Mouse (Mus musculus) limb, embryonic 15.5 days (tissue): Measurements from ENCODE around the gene Rrp36. TPM values are rescaled to one million over a fixed set of nuclear protein-coding genes. Genes with fewer than 3 reads are reported as not detected.

Experiments
- ATAC-seq: fragments of 200-750 bp; cut with Nextera tagmentation; 2 replicates; pipeline ENCODE4 v1.8.0; 2017; ENCODE audit warnings: low read depth, moderate TSS enrichment; ENCODE audit not compliant: insufficient number of reproducible peaks, low FRiP score, low TSS enrichment
- H3K27ac ChIP-seq: fragments of 300-500 bp; sonication (generic); 2 replicates; pipeline ENCODE4 v1.5.1; 2015; ENCODE audit warnings: moderate library complexity, mild to moderate bottlenecking, inconsistent platforms
- H3K27me3 ChIP-seq: fragments of 300-500 bp; sonication (generic); 2 replicates; pipeline ENCODE4 v1.6.1; 2015; ENCODE audit warnings: inconsistent platforms
- H3K36me3 ChIP-seq: fragments of 300-500 bp; sonication (generic); 2 replicates; pipeline ENCODE4 v1.6.1; 2015; ENCODE audit warnings: inconsistent platforms
- H3K4me1 ChIP-seq: fragments of 300-500 bp; sonication (generic); 2 replicates; pipeline ENCODE4 v1.6.1; 2015; ENCODE audit warnings: inconsistent platforms
- H3K4me2 ChIP-seq: fragments of 300-500 bp; sonication (generic); 2 replicates; pipeline ENCODE4 v1.6.1; 2015; ENCODE audit warnings: mild to moderate bottlenecking, inconsistent platforms
- H3K4me3 ChIP-seq: fragments of 300-500 bp; sonication (generic); 2 replicates; pipeline ENCODE4 v1.5.1; 2015; ENCODE audit warnings: mild to moderate bottlenecking, inconsistent platforms
- H3K9ac ChIP-seq: fragments of 300-500 bp; sonication (generic); 2 replicates; pipeline ENCODE4 v1.6.1; 2015; ENCODE audit warnings: inconsistent platforms
- H3K9me3 ChIP-seq: fragments of 300-500 bp; sonication (generic); 2 replicates; pipeline ENCODE4 v1.6.1; 2016; ENCODE audit warnings: inconsistent platforms
- WGBS: fragments of 180-500 bp; shearing (Covaris S2); methylation state at CpG from one replicate; pipeline ENCODE4 v1.1.7; 2015; 5-methylcytosine and 5-hydroxymethylcytosine counted together
- polyA plus RNA-seq: library from polyadenylated mRNA; unstranded; fragments of >200 nt; fragmentation: Nextera tagmentation; extraction: Ambion mirVana; gene quantifications from 2 replicates; pipeline ENCODE4 v1.2.1, GENCODE M21; 2015

Gene Rrp36
- polyA plus RNA-seq, 1 experiment from 2014 or later, result 64.6 TPM

- Histone ChIP-seq H3K27ac (peak overlapping the region; percentile 73), H3K36me3 (no peaks in the 10 kb centered on the region), H3K4me3 (peak overlapping the region; percentile 21), H3K9ac (0 out of 2 replicates have a peak overlapping the region, but pooled peaks have one; percentile 4), H3K27me3 (no peaks in the 10 kb centered on the region), H3K4me2 (peak overlapping the region; percentile 37), H3K9me3 (no peaks in the 10 kb centered on the region), H3K4me1 (peaks cover 83% of the 10 kb centered on the region)
- ATAC-seq, result no peak
- 21% methylated on average over 10 of the region's 10 CpGs for WGBS
These were observed 50.2 kb downstream of the Rrp36 start for GRCm38 (mm10) chr17:46623819-46624557.

DNA sequence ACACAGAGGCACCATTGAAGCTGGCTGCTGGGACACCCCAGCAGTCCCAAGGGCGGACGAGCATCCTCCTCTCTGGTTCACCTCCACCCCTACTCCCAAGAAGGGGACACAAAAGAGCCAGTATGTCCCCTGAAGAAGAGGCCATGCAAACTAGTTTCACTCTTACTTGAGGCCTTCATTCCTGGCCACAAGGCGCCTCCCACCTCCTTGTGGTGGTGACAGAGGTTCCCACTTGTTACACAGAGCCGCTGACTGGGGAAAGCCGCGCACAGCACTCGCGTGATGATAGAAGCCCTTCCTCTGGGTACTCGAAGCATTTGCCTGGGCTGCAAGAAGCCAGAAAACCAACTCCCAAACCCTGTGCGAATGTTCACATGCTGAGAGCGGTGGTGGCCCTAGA is 51.9 kb downstream of the Rrp36 start:
- H3K27me3 ChIP-seq, result no peaks in the 10 kb centered on the region
- peak overlapping the region; percentile 28; the same call in 1 of the 2 replicates for H3K27ac ChIP-seq
- no peaks in the 10 kb centered on the region for H3K9me3 ChIP-seq
- no peak overlapping the region for H3K4me3 ChIP-seq
- WGBS, result 63% methylated on average over 11 of the region's 11 CpGs
- no peak overlapping the region for H3K9ac ChIP-seq
- no peaks in the 10 kb centered on the region for H3K36me3 ChIP-seq
- peaks cover 91% of the 10 kb centered on the region for H3K4me1 ChIP-seq
- no peak for ATAC-seq
- no peak overlapping the region for H3K4me2 ChIP-seq

DNA sequence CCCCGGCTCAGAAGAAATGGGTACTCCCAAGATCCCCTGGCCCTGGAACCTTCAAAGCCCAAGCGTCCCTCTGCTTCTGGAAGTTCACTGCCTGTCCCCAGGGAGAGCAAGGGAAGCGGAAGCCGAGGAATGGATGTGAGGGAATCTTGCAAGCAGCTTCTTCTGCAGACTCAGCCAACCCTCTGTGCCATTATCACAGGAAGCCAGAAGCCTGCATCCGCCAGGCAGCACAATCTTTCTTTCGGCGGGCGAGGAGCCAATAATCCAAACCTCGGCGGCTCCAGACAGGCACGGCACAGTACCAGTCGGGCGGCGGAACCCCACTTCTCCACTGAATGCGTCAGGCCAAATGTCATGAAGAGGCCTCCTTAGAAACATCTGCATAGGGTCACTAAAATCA is 52.8 kb downstream of the Rrp36 start:
- peak overlapping the region; percentile 47 for H3K27ac ChIP-seq
- ATAC-seq, result no peak
- 32% methylated on average over 15 of the region's 15 CpGs for WGBS
- peak overlapping the region; percentile 8; the same call in 1 of the 2 replicates for H3K4me2 ChIP-seq
- no peaks in the 10 kb centered on the region for H3K27me3 ChIP-seq
- no peak overlapping the region for H3K9ac ChIP-seq
- no peaks in the 10 kb centered on the region for H3K9me3 ChIP-seq
- H3K4me1 ChIP-seq, result peaks cover 89% of the 10 kb centered on the region
- H3K4me3 ChIP-seq, result no peak overlapping the region
- no peaks in the 10 kb centered on the region for H3K36me3 ChIP-seq

DNA sequence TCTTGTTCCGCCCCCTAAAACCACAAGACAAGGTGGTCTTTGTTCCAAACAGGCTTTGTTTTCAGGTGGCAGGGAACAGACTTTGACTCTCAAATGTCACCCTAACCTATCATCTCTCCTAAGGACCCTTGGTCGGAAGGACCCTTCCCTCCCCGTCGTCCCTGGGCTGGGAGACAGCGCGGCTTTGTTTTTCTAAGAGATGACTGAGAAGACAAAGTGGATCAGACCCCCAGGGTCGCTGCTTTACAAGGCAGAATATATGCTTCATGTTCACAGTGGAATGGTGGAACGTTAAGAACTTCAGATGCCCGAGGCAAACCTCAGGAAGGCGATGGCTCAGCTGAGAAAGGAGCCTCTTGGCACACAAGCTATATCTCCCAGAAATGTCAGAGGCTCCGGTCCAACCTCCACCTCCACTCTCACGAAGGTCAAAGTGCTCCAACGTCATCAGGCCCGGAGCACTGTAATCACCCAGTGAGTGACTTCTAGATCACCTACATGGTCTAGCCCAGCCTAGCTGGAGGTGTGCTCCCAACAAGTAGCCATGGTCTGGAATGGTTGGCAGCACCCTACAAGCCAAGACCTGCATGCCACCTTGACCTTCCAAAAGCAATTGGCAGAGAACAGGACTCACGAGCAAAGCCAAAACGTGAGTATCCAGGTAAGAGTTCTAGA is 54.3 kb downstream of the Rrp36 start:
- Histone ChIP-seq H3K36me3 (no peaks in the 10 kb centered on the region), H3K4me2 (peak overlapping the region; percentile 44; the same call in 1 of the 2 replicates), H3K9ac (no peak overlapping the region), H3K27ac (peak overlapping the region; percentile 88), H3K4me3 (peak overlapping the region; percentile 19; the same call in 1 of the 2 replicates), H3K9me3 (no peaks in the 10 kb centered on the region), H3K4me1 (peaks cover 86% of the 10 kb centered on the region), H3K27me3 (no peaks in the 10 kb centered on the region)
- no peak for ATAC-seq
- WGBS, result 23% methylated on average over 16 of the region's 16 CpGs

GRCm38 (mm10) chr17:46618769-46619682 is 55.1 kb downstream of the Rrp36 start:
- WGBS, result 12% methylated on average over 27 of the region's 27 CpGs
- no peaks in the 10 kb centered on the region for H3K36me3 ChIP-seq
- H3K9ac ChIP-seq, result 0 out of 2 replicates have a peak overlapping the region, but pooled peaks have one; percentile 24
- H3K4me3 ChIP-seq, result peak overlapping the region; percentile 19
- H3K4me2 ChIP-seq, result peak overlapping the region; percentile 44
- peaks cover 82% of the 10 kb centered on the region for H3K4me1 ChIP-seq
- H3K27ac ChIP-seq, result peak overlapping the region; percentile 88
- peak; percentile 30; the same call in 1 of the 2 replicates for ATAC-seq
- H3K27me3 ChIP-seq, result no peaks in the 10 kb centered on the region
- no peaks in the 10 kb centered on the region for H3K9me3 ChIP-seq

DNA sequence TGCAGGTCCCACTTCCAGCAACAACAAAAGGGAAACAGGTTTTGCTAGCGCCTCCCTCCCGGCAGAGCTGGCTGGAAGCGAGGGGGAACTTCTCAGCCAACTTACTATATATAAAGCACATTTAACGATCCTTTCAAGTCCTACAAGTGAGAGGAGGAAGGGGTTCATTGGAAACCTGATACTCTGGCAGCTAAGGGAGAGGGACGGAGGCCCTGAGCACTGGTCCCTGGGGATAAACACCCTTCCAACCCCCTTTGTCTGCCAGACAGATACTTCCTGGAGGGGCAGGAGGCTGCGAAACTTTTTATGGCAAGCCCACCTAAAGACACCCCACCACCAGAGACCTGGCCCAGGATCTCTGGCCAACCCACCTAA is 55.8 kb downstream of the Rrp36 start:
- peak overlapping the region; percentile 19 for H3K4me3 ChIP-seq

GRCm38 (mm10) chr17:46617799-46618198 is 56.4 kb downstream of the Rrp36 start:
- H3K36me3 ChIP-seq, result no peaks in the 10 kb centered on the region

More for the DNA sequence above, 55.8 kb downstream of the Rrp36 start:
- Histone ChIP-seq H3K9ac (no peak overlapping the region), H3K4me1 (peaks cover 82% of the 10 kb centered on the region), H3K36me3 (no peaks in the 10 kb centered on the region), H3K27ac (peak overlapping the region; percentile 88), H3K9me3 (no peaks in the 10 kb centered on the region), H3K27me3 (no peaks in the 10 kb centered on the region), H3K4me2 (peak overlapping the region; percentile 44)
- 6% methylated on average over 6 of the region's 6 CpGs for WGBS
- ATAC-seq, result peak; percentile 30; the same call in 1 of the 2 replicates

More at GRCm38 (mm10) chr17:46617799-46618198, 56.4 kb downstream of the Rrp36 start:
- 14% methylated on average over 12 of the region's 12 CpGs for WGBS
- Histone ChIP-seq H3K27ac (peak overlapping the region; percentile 88), H3K4me3 (peak overlapping the region; percentile 19), H3K27me3 (no peaks in the 10 kb centered on the region), H3K4me1 (peaks cover 84% of the 10 kb centered on the region), H3K4me2 (peak overlapping the region; percentile 44), H3K9ac (no peak overlapping the region), H3K9me3 (no peaks in the 10 kb centered on the region)
- ATAC-seq, result no peak

Other genes with a start within 250 kb of the Rrp36 start
- gene Crip3, start 245.4 kb downstream of the Rrp36 start, polyA plus RNA-seq, result 1.8 and 2.0 TPM in 2 replicates
- gene Slc22a7, start 235.9 kb downstream of the Rrp36 start, polyA plus RNA-seq, result not detected in 2 replicates
- gene Ttbk1, start 186.7 kb downstream of the Rrp36 start, polyA plus RNA-seq, result 0.02 and 0.06 TPM in 2 replicates
- 29.3 and 33.8 TPM in 2 replicates for gene Dnph1, start 177.6 kb downstream of the Rrp36 start, polyA plus RNA-seq
- gene Cul9, start 128.0 kb downstream of the Rrp36 start, polyA plus RNA-seq, result 5.2 and 7.5 TPM in 2 replicates
- 6.4 and 7.1 TPM in 2 replicates for gene Srf, start 118.2 kb downstream of the Rrp36 start, polyA plus RNA-seq
- 122 and 123 TPM in 2 replicates for gene Ptk7, start 44.8 kb downstream of the Rrp36 start, polyA plus RNA-seq
- 20.5 and 22.3 TPM in 2 replicates for gene Klc4, start 28.3 kb downstream of the Rrp36 start, polyA plus RNA-seq
- gene Mrpl2, start 28.1 kb downstream of the Rrp36 start, polyA plus RNA-seq, result 88.4 and 91.3 TPM in 2 replicates
- gene Cul7, start 24.0 kb downstream of the Rrp36 start, polyA plus RNA-seq, result 53.4 and 63.3 TPM in 2 replicates
- gene Mea1, start 4.4 kb upstream of the Rrp36 start, polyA plus RNA-seq, result 141 and 146 TPM in 2 replicates
- gene Klhdc3, start 6.6 kb upstream of the Rrp36 start, polyA plus RNA-seq, result 132 and 156 TPM in 2 replicates
- 82.6 and 86.7 TPM in 2 replicates for gene Ppp2r5d, start 30.8 kb upstream of the Rrp36 start, polyA plus RNA-seq
- 22.4 and 29.4 TPM in 2 replicates for gene Pex6, start 37.1 kb upstream of the Rrp36 start, polyA plus RNA-seq
- gene Gnmt, start 54.8 kb upstream of the Rrp36 start, polyA plus RNA-seq, result 1.5 and 2.5 TPM in 2 replicates
- 78.0 and 83.6 TPM in 2 replicates for gene Cnpy3, start 77.9 kb upstream of the Rrp36 start, polyA plus RNA-seq
- 0.17 and 0.33 TPM in 2 replicates for gene Ptcra, start 89.4 kb upstream of the Rrp36 start, polyA plus RNA-seq
- 78.8 and 86.0 TPM in 2 replicates for gene 2310039H08Rik, start 98.3 kb upstream of the Rrp36 start, polyA plus RNA-seq
- gene Rpl7l1, start 108.3 kb upstream of the Rrp36 start, polyA plus RNA-seq, result 151 and 154 TPM in 2 replicates
- 3.8 and 4.7 TPM in 2 replicates for gene Bicral, start 184.1 kb upstream of the Rrp36 start, polyA plus RNA-seq
- gene Tbcc, start 216.3 kb upstream of the Rrp36 start, polyA plus RNA-seq, result 51.2 and 54.1 TPM in 2 replicates
- not detected in 2 replicates for gene Prph2, start 236.1 kb upstream of the Rrp36 start, polyA plus RNA-seq